Mouse (Mus musculus): ENCODE measurements around the gene Itpkb.
"Not testable (repeated sequence)": the region's sequence is repeated elsewhere in the genome, so short reads cannot be mapped to it uniquely, and the experiment has no call there.

The Itpkb gene

DNA sequence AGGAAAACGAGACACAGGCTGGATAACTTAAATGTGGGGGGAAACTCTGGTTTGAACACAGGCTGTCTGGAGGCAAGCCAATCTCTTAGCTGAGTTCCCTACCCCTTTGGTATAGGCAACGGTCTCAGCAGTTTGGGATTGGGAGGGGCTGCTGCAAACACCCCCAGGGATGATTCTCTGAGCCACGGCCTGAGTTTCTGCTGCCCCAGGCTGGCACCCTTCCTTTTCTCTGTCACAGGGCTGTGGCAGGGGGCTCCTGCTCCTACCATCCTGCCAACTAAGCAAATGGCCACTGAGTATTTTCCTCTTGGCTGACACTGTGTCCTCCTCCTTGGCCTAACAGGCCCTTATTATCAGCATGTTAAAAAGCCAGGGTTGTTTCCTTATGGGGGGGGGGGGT, 37.3 kb downstream of the Itpkb start:
- in situ Hi-C loops (cut with MboI): no loop called here

- in situ Hi-C loops (cut with MboI): no loop called here
Observed at GRCm38 (mm10) chr1:180368112-180368511, 37.8 kb downstream of the Itpkb start.

DNA sequence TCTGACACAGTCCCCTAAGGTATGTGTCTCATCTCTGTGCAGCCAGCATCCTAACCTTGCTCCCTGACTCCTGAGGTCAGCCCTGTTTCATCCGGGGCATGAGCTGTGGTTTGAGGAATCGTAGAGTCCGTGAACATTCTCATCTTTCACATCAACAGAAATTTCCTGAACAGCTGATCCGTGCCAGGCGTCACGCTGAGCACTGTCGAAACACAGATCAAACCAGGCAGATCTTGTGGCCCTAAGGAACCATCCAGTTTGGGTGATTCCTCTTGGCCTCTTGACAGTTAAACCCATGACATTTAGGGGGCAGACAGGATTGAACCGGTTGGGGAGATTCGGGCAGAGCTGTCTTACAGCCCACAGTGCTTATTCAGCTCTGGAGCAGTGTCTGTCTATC, 38.4 kb downstream of the Itpkb start:
- in situ Hi-C loops (cut with MboI): no loop called here

- in situ Hi-C loops (cut with MboI): no loop called here
Observed at GRCm38 (mm10) chr1:180370858-180371652, 40.8 kb downstream of the Itpkb start.

- in situ Hi-C loops (cut with MboI): not testable (repeated sequence)
Observed at GRCm38 (mm10) chr1:180372258-180372657, 42.0 kb downstream of the Itpkb start.

DNA sequence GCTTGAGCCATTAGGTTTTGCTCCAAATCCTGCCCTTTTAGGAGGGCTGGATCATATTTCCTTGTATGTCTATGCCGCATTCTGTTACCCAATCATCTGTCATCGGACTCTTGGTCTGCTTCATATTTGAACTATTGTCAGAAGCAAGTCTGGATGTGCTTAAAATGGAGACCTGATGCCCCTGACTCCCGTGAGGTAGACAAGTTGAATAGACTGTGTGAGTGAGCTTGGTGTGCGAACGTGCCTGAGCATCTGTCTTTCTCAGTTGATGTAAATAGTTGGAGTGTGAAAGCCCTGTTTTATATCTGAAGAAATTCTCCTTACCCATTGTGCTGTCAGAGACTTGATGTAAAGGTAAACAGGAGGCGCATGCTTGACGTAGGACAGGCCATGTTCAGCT, 46.3 kb downstream of the Itpkb start:
- in situ Hi-C loops (cut with MboI): no loop called here

GRCm38 (mm10) chr1:180379559-180379958, 49.3 kb downstream of the Itpkb start:
- in situ Hi-C loops (cut with MboI): no loop called here

GRCm38 (mm10) chr1:180382358-180382757, 52.1 kb downstream of the Itpkb start:
- in situ Hi-C loops (cut with MboI): no loop called here

DNA sequence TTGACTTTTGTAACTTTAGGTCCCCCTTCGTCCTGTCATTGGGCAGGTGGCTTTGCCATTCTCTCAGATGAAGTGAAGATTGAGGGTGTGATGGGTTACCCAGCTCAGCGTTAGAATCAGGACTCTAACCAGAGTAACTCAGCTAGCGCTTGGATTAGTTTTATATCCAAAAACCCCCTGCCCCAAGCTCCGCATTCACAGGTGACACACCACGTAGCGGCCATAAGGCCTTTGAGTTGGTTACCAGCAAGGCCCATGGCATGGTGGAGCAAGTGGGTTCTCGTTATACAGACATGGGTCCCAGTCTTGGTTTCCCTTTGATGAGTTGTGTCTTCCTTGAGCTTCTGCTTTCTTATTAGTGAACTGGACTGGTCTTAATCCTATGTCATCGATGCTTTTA, 53.6 kb downstream of the Itpkb start:
- in situ Hi-C loops (cut with MboI): no loop called here

DNA sequence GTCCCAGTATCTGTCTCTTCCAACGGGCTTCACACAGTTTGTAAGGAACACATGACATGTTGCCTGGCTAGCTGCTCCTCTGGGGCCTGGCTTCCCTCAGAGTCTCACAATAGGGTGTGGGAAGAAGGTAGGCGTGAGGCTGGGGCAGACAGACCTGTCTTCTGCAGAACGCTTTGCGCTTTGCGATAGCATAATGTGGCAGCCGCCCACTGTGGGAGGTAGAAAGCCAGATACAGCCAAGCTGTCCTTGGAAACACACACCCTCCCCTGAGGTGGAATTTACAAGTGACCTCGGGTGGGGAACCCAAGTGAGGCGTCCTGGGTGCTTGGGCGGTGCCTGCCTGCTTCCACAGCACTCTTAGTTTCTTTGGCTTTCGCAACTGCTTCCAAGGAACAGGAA, 54.2 kb downstream of the Itpkb start:
- in situ Hi-C loops (cut with MboI): no loop called here

- in situ Hi-C loops (cut with MboI): no loop called here
Observed at GRCm38 (mm10) chr1:180385308-180385707, 55.0 kb downstream of the Itpkb start.

DNA sequence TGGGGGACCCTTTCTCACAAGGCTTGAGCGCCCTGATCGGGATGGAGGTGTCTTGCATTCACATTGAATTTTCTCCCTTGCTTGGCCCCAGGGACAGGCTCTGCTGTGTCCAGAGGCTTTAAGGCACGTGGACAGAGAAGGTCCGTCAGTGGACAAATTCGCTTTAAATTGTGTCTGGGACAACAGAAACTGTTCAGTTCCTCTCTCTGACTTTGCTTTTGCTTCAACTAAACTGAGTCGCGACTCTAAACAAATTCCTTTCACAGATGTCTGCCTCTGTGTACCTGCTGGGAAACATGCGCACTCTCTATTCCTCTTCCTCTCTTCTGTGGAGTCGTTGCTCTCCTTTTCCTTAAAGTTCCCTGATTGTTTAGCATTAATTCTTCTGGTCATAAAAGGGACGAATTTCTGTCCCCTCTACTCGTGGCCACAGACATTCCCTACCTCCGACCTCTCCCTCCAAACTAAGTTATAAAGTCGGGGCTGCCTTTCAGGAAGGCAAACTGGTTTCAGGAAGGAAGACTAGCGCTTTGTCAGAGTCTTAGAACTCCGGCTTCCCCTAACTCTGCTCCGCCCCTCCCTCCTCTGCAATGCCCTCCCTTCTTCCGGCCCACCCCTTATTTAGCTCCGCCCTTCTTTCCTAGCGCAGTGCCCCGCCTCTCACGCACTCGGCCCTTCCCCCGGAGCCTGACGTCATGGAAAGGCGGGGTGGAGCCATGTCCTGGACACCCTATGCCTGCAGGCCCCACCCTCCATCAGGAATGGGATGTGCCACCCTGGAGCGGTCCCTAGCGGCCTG, 56.9 kb downstream of the Itpkb start:
- in situ Hi-C loops (cut with MboI): no loop called here

DNA sequence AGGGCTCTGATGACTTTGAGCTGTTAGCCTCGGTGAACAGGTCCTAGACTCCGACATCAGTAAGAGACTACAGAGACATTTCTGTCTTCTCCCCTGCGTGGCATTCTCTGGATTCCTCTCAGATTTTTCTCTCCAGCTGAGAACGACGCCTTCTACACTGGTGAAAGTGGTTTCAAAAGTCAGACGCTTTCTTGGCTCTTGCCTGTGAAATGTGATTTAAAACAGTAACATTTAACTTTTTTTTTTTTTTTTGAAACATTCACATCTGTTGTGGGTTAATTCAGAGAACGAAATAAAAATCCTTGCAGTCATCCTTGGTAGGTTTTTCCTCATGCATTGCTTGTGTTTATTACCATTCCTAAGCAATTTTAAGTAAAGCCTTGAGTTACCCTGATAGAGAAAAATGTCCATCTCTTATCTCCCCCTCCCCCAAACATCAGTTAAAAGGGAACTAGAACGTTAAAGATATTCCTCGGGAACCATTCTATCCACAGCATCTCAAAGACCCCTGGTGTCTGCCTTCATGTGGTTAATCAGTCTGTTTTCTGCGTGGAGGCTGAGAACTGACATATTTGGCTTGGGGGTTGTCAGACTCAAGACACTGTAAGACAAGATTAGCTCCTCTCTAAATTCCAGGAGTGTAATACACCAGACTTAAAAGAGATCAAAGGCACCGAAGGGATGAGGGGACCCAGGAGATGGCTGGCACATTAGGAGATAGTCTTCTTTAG, 57.6 kb downstream of the Itpkb start:
- in situ Hi-C loops (cut with MboI): no loop called here

DNA sequence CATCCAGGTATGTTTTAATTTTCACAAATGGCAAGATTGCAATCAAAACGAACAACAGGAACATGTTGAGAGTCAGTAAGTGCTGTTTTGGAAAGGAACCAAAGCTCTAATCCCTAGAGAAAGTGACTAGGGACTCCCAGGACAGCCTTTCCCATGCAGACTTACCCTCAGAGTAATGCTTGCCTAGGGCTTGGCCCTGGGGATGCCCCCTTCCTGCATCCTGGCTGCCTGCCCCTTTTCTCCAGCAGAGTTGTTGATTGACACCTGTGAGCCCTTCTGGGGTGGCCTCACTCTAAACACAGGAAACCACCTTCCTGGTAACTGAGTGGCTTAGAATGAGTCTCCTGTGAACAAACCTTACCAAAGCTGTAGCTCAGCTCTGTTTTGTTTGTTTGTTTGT, 58.2 kb downstream of the Itpkb start:
- in situ Hi-C loops (cut with MboI): no loop called here

DNA sequence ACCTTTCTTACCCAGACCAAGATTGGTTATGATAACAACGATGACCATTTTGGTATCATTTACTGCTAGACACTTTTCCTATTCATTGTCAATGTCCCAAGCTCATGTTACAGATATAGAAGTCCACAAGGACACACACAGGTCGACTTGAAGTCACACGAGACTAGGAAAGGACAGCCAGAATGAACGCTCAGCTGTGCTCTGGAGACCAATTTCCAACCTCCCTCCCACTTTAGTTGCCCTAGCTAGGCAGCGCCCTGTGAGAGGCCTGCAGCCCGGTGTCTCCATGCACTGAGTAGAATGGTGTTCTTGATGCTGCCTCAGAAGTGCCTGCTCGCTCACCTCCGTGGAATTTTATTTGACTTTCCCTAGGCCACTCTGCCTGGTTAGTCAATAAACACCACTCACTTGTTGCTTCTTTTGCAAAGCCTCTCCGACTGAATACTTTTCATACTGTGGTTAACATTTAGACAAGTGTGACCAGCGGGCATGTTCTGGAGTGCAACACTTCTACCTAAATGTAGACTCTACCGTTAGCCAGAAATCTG, 59.0 kb downstream of the Itpkb start:
- in situ Hi-C loops (cut with MboI): not testable (repeated sequence)

DNA sequence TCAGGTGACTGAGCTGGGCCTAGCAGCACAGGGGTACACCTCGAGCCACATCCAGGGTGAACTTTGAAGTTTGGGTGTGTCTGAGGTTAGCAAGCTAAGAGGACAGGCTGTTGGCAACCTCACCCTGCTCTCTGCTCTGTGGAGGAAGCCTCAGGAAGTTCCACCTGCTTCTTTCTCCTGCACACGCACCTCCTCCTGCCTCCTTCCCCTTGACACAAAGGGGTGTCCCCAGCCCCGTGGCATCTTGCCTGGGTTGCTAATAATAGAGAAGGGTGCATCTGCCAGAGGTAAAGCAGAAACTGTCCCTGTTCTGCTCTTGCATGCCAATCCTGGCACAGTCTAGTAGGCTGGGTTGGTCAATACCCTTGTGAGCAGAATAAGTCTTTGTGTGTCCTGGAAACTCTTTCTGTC, 60.0 kb downstream of the Itpkb start:
- in situ Hi-C loops (cut with MboI): no loop called here

- in situ Hi-C loops (cut with MboI): no loop called here
Observed at GRCm38 (mm10) chr1:180390746-180391574, 60.7 kb downstream of the Itpkb start.

GRCm38 (mm10) chr1:180391575-180391945, 61.3 kb downstream of the Itpkb start:
- in situ Hi-C loops (cut with MboI): no loop called here

GRCm38 (mm10) chr1:180392137-180392798, 62.0 kb downstream of the Itpkb start:
- in situ Hi-C loops (cut with MboI): no loop called here

GRCm38 (mm10) chr1:180393017-180393797, 62.9 kb downstream of the Itpkb start:
- in situ Hi-C loops (cut with MboI): no loop called here

Measured in mature B cell (primary cell).